Mouse (Mus musculus) frontal cortex, adult (tissue): ENCODE measurements at regions not wholly inside any gene's neighbourhood (a gene's known extent, or its start where the extent isn't known, plus 50 kb on each side); places are given as distances from the start of the nearest gene placed in this dataset.

Experiments
- ATAC-seq: cut with Nextera tagmentation; 2 replicates; pipeline ENCODE4 v1.9.2; 2017; ENCODE audit warnings: mild to moderate bottlenecking, moderate library complexity, mixed read lengths; ENCODE audit not compliant: low TSS enrichment

DNA sequence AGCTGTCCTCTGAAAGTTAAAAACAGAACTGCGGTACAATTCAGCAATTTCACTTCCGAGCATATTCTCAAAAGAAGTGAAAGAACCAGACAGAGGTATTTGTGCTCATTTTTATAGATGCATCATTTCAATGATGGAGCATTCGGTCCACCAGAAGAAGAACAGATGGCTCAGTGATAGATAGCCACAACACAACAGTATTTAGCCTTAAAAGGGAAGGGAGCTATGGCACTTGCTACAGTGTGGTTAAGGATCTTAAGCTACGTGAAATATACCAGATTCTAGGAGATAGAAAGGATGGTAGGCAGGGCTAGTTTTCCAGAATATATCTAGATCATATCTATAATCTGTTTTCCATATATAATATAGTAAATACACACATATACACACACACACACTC, 77.5 kb upstream of the Gadd45a start:
- peak; percentile 69 for ATAC-seq

DNA sequence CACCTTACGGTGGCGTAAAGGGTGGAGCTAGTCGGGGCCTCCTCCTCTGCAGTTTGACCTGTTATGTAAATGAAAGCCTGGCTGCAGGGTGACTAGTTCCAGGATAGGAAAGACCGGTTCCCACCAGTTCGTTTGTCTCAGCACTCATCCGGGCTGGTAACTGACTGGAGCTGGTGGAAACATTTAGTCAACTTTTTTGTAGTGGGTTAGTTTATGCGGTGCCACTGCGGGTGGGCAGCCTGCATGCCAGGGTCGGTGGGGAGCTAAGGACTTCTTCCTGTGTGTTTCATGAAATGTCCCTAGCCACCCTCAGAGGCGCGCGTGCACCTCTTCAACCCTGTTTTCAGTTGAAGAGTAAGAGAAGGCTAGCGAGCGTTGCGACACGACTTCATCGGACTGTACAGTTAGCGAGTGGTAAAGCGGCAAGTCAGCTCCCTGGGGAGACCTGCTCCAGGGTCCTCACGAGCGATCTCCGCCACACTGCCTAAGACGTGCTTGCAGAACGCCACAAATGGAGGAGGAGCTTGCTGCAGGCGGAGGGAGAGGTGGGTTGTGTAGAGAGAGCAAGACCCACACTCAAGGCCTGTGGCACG, 76.5 kb upstream of the Gadd45a start:
- ATAC-seq, result peak; percentile 32; the same call in 1 of the 2 replicates

GRCm38 (mm10) chr6:67113261-67113660, 76.0 kb upstream of the Gadd45a start:
- ATAC-seq, result no peak

- no peak for ATAC-seq
Measured at GRCm38 (mm10) chr6:67112311-67112710, 75.1 kb upstream of the Gadd45a start.

DNA sequence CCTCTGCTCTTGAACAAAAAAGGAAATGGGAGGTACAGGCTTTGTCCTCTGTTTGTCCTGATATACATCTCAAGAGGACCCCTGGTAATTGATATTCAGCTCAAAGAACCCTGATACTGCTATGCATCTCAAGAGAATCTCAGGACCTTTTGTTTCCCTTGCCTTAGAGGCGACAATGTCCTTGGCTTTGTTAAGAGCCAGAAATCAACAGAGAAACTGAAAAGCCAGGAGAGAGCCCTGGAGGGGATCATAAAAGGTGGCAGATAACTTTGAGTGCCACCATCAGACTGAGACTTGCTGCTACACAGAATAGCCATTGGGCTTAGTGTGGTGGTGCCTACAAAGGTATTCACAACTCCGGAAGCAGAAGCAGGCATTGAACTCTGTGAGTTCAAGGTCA, 74.3 kb upstream of the Gadd45a start:
- ATAC-seq, result no peak

DNA sequence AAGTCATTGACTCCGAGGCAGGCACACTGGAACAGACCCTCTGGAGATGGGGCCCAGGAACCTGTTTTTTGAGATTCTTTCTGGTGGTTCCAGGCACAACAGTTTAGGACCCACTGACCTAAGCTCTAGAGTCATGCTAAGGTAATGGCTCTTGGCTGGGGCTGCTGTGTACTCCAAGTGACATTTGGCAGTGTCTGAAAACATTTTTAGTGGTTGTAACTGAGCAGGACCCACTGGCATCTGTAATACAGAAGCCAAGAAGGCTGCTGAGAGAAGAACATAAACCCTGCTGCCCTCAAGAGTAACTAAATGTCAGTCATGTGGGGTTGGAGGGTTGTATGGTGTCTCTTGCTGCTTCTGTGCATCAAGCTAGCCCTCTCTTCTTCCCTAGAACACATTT, 73.1 kb upstream of the Gadd45a start:
- no peak for ATAC-seq

DNA sequence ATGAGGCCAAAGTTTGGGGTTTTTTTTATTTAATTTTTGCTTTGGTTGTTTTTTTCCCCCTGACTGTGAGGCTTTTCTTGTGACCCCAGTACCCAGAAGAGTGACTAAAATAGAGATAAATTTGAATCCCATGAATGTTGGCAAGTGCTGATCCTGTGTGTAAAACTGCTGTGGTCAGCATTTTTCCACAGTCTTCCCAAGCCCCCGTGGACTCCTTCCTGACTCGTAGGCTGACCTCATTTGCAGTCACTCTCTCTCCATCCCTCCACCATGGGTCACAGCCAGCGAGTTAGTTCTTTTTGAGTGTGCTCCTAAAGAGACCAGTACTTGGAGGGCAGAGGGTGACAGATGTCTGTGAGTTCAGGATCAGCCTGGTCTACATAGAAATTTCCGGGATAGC, 72.5 kb upstream of the Gadd45a start:
- no peak for ATAC-seq

- no peak for ATAC-seq
Measured at GRCm38 (mm10) chr6:67107517-67107916, 70.3 kb upstream of the Gadd45a start.

DNA sequence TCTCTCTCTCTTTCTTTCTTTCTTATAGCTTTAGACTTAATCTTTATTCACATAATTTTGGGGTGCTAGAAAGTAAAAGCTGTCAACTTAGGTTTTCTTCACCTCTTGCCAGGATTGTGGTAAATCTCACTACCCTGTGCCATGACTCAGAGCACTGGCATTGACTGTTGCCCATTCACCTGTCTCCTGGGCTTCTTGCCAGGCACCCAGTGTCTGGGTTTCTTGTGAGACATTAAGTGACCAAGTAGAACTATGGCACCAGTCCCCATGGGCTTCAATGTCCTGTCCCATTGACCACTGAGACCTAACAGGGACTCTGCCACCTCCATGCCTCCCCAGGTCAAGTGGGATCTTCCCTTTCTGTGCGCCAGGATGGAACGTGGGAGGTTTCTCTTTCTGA, 69.2 kb upstream of the Gadd45a start:
- ATAC-seq, result no peak

GRCm38 (mm10) chr6:67105386-67105785, 68.1 kb upstream of the Gadd45a start:
- ATAC-seq, result no peak

GRCm38 (mm10) chr6:67104205-67104604, 66.9 kb upstream of the Gadd45a start:
- ATAC-seq, result peak; percentile 77

DNA sequence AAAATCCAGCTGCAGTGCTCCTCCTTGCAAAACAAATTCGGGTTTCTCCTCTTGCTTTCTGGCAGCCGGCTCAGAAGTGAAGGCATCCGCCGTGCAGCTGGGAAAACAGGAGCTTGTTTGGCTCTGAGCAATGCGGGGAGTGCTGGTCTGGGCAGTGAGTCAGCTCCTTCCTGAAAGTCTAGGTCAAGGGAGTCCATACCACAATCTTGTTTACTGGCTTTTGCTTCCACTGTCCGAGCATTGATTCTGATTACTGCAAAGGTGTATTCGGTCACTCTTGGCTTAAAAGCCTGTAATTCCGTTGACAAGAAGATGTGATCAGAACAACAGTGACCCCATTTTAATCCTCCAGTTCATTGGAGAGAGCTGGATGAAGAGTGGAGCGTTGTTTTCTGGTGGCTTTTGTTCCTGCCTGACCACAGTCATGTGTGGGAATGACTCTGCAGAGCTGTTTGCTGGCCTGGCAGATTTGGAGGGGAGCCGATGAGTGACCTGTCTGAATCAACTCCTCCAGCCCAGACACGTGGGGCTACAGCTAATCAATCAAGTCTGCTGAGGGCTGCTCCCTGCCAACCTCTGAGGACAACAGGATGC, 65.4 kb upstream of the Gadd45a start:
- peak; percentile 66 for ATAC-seq

DNA sequence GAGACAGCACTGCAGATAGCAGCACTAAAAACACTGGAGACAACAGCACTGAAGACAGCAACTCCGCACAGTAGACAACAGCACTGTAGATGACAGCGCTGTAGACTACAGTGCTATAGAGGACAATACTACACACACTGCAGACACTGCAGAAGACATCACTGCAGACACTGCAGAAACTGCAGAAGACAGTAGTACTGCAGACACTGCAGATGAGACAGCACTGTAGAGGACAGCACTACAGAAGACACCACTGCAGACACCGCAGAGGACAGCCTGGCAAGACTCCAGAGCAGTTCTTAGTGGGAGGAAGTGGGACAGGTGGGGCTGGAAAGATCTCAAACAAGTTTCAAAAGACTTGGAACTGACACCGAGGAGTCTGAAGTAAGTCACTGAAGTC, 64.8 kb upstream of the Gadd45a start:
- peak; percentile 61 for ATAC-seq

DNA sequence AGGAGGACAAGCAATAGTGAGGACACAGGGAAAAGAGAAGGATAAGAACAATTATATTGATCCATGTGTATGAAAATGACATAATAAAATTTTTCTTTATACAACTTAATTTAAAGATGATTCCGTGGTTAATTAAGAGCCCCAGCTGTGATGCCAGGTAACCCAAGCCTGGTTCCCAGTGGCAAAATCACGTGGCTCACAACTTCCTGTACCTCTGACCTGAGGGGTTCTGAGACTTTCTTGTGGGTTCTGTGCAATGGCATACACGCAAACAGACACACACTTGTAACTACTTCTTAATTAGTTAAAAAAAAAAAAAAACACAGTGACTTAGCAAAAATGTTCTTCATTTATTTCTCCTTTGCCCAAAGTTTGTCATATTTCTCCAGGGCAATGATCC, 57.2 kb upstream of the Gadd45a start:
- no peak for ATAC-seq

DNA sequence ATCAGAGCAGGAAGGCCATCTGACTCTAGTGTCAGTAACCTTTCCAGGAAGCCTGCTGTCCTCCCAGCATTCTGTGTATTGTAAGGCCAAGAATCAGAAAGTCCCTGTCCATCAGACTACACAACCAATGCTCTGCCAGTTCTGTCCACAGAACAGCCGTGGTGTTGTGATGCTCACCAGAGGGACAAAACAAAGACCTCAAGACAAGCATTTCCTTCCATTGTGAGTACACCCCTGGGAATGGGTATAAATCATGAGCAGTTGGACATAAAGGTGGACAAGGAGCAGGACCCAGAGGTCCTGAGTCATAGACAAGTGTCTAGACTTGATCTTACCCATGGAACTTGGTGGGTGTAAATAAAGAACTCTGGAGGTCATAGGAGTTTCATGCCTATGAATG, 55.9 kb upstream of the Gadd45a start:
- ATAC-seq, result no peak

GRCm38 (mm10) chr6:67090150-67090549, 52.9 kb upstream of the Gadd45a start:
- no peak for ATAC-seq

DNA sequence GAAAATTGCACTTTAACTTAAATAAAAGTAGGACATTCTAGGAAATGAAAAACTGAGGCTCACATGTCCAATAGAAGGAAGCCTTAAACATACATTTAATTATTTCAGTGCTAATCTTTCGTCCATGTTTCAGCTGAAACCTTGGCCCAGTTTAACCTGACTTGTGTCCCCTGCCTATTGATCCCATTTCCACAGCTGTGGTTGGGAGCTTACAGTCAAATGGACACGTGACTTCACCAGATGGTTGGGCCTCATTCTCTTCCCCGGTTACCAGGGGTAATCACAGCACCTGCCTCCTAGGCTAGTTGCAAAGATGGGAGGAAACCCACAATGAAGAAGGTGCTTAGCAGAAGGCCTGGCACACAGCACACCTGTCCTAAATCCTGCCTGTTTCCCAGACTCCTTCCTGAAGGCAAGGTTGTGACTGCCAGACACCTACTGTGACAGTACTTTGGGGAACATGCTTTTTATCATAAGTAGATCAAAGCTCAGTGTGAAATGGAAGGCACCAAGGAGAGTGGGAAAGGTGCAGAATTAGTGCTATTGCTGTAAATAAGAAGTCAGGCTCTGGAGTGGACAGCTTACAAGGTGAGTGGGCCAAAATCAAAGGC, 52.4 kb upstream of the Gadd45a start:
- ATAC-seq, result no peak

GRCm38 (mm10) chr6:67088741-67089455, 51.6 kb upstream of the Gadd45a start:
- ATAC-seq, result no peak

GRCm38 (mm10) chr6:67087837-67088440, 50.7 kb upstream of the Gadd45a start:
- ATAC-seq, result no peak

DNA sequence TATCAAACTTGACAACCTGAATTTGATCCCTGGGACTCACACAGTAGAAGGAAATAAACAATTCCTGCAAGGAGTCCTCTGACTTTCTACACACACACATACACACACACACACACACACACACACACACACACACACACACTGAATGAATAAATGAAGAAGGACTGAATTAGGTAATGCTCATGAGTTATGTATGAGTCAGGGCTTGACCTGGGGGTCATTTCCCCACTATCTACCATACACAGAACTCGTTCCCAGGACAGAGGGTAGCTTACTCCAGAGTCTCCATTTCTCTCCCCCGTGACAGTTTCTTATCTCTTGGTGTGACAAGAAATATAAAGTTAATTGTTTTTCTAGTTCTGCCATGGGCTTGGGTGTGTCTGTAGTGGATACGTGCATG, 50.1 kb upstream of the Gadd45a start:
- no peak for ATAC-seq
